Mouse (Mus musculus) stomach, embryonic 15.5 days (tissue): ENCODE data around the gene Arnt2. TPM values are rescaled to one million over a fixed set of nuclear protein-coding genes. Genes with fewer than 3 reads are reported as not detected.

Experiments
- ATAC-seq: fragments of 200-750 bp; cut with Nextera tagmentation; 2 replicates; pipeline ENCODE4 v1.8.0; 2017; ENCODE audit warnings: low read depth, moderate number of reproducible peaks, moderate TSS enrichment; ENCODE audit not compliant: insufficient read depth, low FRiP score
- H3K27ac ChIP-seq: fragments of 300-500 bp; sonication (generic); 2 replicates; pipeline ENCODE4 v1.5.1; 2015; ENCODE audit warnings: mild to moderate bottlenecking, inconsistent platforms
- H3K27me3 ChIP-seq: fragments of 300-500 bp; sonication (generic); replicated peaks from 2 replicates; pipeline ENCODE4 v1.6.1; 2015; ENCODE audit warnings: inconsistent platforms
- H3K36me3 ChIP-seq: fragments of 300-500 bp; sonication (generic); 2 replicates; pipeline ENCODE4 v1.6.1; 2015; ENCODE audit warnings: inconsistent platforms
- H3K4me1 ChIP-seq: fragments of 300-500 bp; sonication (generic); 2 replicates; pipeline ENCODE4 v1.6.1; 2015; ENCODE audit warnings: inconsistent platforms
- H3K4me2 ChIP-seq: fragments of 300-500 bp; sonication (generic); 2 replicates; pipeline ENCODE4 v1.6.1; 2015; ENCODE audit warnings: mild to moderate bottlenecking, inconsistent platforms
- H3K4me3 ChIP-seq: fragments of 300-500 bp; sonication (generic); replicated peaks from 2 replicates; pipeline ENCODE4 v1.5.1; 2015; ENCODE audit warnings: inconsistent platforms
- H3K9ac ChIP-seq: fragments of 300-500 bp; sonication (generic); 2 replicates; pipeline ENCODE4 v1.6.1; 2015; ENCODE audit warnings: inconsistent platforms
- H3K9me3 ChIP-seq: fragments of 300-500 bp; sonication (generic); 2 replicates; pipeline ENCODE4 v1.6.1; 2016; ENCODE audit warnings: inconsistent platforms
- WGBS: fragments of 180-500 bp; shearing (Covaris S2); methylation state at CpG from one replicate; pipeline ENCODE4 v1.1.7; 2015; 5-methylcytosine and 5-hydroxymethylcytosine counted together
- polyA plus RNA-seq: library from polyadenylated mRNA; unstranded; fragments of >200 nt; fragmentation: Nextera tagmentation; extraction: Ambion mirVana; gene quantifications from 2 replicates; pipeline ENCODE4 v1.2.1, GENCODE M21; 2015

The Arnt2 gene
- polyA plus RNA-seq, 1 experiment from 2014 or later = 3.6 TPM

DNA sequence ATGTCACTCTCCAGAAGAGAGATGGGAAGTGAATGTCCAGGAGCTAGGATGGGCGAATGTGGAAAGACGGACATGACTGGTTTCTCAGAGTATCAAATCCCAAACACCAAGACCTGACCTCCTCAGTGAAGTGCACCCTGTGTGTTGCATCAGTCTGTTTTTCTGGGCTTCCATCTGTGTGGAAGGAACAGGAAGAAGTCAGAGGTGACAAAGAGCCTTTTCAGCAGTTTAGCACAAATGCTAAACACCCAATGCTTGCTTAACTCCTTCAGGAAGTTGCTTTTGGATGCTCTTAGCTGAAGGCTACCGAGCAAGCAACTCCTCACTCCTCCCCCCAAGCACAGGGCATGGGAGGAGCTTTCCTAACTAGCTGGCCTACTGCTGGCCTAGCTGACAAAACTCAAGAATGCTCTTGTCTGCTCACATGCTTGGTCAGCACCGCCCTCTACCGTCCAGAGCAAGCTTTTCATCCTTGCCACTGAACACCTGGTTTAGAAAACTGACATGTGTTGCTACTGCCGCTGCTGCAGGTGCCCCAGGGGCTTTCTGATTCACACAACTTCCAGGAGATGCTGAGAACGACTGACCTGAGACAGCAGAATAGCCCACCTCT lies 137.7 kb downstream of the Arnt2 start:
- ATAC-seq = peak; percentile 66
- WGBS = 24% methylated on average over 7 of the region's 7 CpGs
- Histone ChIP-seq H3K4me2 (no peak overlapping the region), H3K36me3 (no peaks in the 10 kb centered on the region), H3K4me1 (no peaks in the 10 kb centered on the region), H3K4me3 (no peak overlapping the region), H3K27me3 (no peaks in the 10 kb centered on the region), H3K27ac (no peak overlapping the region), H3K9me3 (no peaks in the 10 kb centered on the region), H3K9ac (no peak overlapping the region)

DNA sequence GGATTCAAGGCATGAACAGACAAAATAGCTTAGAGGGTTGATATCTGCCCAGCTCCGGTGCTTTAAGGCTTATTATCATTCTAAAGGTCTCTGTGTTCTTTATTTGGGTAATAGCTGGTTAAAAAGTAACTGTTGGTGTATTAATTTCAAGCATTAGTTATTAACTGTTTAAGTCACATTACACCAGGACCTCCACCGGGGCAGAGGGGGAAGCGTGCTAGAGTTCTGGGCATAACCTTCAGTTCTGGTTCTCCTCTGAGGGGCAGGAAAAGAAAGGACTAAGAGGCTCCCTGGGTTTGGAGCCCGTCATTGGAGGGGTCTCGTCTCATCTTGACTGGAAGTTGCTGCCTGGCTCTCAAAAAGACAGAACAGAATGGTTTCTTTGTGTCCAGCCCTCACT lies 138.5 kb downstream of the Arnt2 start:
- Histone ChIP-seq H3K9me3 (no peaks in the 10 kb centered on the region), H3K9ac (no peak overlapping the region), H3K4me1 (no peaks in the 10 kb centered on the region), H3K4me3 (no peak overlapping the region), H3K27ac (no peak overlapping the region), H3K4me2 (no peak overlapping the region), H3K36me3 (no peaks in the 10 kb centered on the region), H3K27me3 (no peaks in the 10 kb centered on the region)
- WGBS = 92% methylated on average over 5 of the region's 5 CpGs
- no peak for ATAC-seq

DNA sequence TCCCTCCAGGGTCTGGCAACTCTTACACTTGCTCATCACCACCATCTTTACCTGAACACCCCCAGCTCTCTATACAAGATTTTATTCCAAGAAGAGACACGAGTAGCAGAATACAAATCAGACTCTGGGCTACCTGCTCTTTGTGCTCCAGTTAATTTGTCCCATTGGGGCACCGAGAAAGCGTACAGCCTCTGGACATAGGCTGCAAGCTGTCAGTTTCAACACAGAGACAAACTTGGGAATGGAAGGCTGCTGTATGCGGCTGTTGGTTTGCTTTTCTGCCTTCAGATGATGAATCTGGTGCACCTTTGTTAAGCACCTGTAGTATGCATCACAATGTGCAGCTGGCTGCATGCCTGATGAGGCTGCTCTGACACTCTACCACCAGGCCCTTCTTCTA lies 146.5 kb downstream of the Arnt2 start:
- no peak overlapping the region for H3K4me2 ChIP-seq
- ATAC-seq = no peak
- 86% methylated on average over 4 of the region's 4 CpGs for WGBS
- H3K27me3 ChIP-seq = no peaks in the 10 kb centered on the region
- no peak overlapping the region for H3K4me3 ChIP-seq
- no peaks in the 10 kb centered on the region for H3K9me3 ChIP-seq
- H3K27ac ChIP-seq = no peak overlapping the region
- no peak overlapping the region for H3K9ac ChIP-seq
- H3K36me3 ChIP-seq = no peaks in the 10 kb centered on the region
- H3K4me1 ChIP-seq = no peaks in the 10 kb centered on the region

DNA sequence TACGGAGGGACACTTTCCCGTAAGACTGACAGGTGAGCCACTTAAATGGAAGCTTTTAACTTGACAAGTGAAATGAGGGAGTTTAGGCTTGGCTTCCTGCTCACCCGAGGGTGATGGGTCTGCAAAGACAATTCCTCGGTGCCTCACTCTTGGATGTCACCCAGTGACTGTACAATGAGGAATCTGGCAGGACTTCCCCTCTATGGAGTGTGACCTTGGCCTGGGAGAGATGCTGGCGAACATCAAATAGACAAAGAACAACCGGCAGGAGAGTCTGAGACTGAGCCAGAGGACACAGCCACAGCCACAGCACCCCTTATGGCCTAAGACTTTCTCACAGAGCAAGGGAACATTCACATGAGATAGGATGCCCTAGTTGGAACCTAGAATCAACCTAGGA lies 148.6 kb downstream of the Arnt2 start:
- no peaks in the 10 kb centered on the region for H3K36me3 ChIP-seq
- no peak overlapping the region for H3K4me2 ChIP-seq
- H3K27ac ChIP-seq = no peak overlapping the region
- no peaks in the 10 kb centered on the region for H3K9me3 ChIP-seq
- 70% methylated on average over 6 of the region's 6 CpGs for WGBS
- H3K4me3 ChIP-seq = no peak overlapping the region
- no peaks in the 10 kb centered on the region for H3K4me1 ChIP-seq
- no peak for ATAC-seq
- no peaks in the 10 kb centered on the region for H3K27me3 ChIP-seq
- no peak overlapping the region for H3K9ac ChIP-seq

DNA sequence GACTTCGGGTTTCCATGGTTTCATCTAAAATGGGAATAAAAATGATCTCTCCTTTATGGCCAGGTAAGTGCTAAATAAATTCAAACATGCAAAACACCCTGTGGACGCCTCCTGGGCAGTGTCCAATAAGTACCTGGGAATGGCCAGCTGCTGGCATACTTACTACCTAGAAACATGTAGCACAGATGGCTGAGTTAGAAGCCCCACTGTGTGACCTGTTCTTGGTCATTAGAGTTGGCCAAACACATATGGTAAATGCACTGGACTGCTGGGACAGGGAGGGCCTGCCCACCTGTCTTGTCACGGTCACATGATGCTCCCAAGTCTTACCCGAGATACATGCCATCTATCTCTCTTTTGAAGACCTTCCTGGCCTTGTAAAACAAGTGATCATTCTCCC lies 149.6 kb downstream of the Arnt2 start:
- Histone ChIP-seq H3K9me3 (no peaks in the 10 kb centered on the region), H3K27ac (no peak overlapping the region), H3K4me2 (no peak overlapping the region), H3K27me3 (no peaks in the 10 kb centered on the region), H3K9ac (no peak overlapping the region), H3K4me3 (no peak overlapping the region), H3K36me3 (no peaks in the 10 kb centered on the region), H3K4me1 (no peaks in the 10 kb centered on the region)
- WGBS = 77% methylated on average over 4 of the region's 4 CpGs
- no peak for ATAC-seq

DNA sequence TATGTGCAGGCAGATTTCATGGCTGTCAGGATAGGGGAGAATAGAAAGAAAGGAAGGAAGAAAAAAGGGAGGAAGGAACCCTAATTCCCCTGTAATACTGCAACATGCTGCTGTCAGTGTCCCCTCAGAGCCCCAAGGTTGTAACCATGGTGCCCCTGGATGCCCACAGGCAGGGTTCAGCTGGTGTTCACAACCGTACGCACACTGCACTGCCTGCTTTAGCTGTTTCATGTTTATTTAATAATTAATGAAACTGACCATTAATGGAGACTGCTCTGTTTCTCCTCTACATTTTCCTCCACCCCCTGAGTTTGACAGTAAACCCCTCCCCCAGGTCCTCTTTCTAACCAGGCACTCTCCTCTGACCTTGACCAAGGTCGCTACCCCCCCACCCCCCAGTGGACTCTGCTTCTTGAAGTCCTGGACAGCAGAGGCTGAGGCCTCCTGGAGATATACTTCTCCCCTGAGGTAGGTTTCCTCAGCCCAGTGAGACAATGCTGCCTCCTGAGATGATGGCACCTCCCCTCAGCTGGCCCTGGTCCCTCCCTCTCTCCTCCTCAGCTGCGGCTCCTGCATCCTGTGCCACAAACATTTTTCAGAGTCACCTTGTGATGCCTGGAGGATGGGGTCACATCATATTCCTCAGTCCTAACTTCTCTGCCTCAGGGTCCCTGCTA lies 150.5 kb downstream of the Arnt2 start:
- Histone ChIP-seq H3K4me1 (no peaks in the 10 kb centered on the region), H3K36me3 (no peaks in the 10 kb centered on the region), H3K27me3 (no peaks in the 10 kb centered on the region), H3K9me3 (no peaks in the 10 kb centered on the region), H3K27ac (no peak overlapping the region), H3K4me2 (no peak overlapping the region), H3K4me3 (no peak overlapping the region), H3K9ac (no peak overlapping the region)
- ATAC-seq = no peak
- 68% methylated on average over 4 of the region's 4 CpGs for WGBS

DNA sequence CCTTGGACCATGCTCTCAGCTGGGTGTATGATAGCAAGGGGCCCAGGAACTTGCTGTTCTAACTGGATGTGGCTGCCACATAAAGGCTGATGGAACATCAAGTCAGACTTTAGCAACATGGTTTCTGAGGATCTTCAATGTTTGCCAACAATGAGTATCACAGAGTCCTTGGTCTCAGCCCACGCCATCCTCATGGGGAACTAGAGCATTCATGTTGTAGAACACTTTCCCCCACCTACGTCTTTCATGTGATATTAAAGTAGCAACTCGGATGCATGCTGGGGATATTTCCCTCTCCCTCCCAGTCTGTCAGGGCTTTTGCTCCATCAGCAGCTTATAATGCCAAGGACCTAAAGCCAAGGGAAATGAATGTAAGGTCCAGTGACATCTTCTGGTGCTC lies 153.3 kb downstream of the Arnt2 start:
- Histone ChIP-seq H3K4me1 (no peaks in the 10 kb centered on the region), H3K27ac (no peak overlapping the region), H3K9me3 (no peaks in the 10 kb centered on the region), H3K4me2 (no peak overlapping the region), H3K36me3 (no peaks in the 10 kb centered on the region), H3K27me3 (no peaks in the 10 kb centered on the region), H3K4me3 (no peak overlapping the region), H3K9ac (no peak overlapping the region)
- 85% methylated on average over 3 of the region's 3 CpGs for WGBS
- no peak for ATAC-seq

DNA sequence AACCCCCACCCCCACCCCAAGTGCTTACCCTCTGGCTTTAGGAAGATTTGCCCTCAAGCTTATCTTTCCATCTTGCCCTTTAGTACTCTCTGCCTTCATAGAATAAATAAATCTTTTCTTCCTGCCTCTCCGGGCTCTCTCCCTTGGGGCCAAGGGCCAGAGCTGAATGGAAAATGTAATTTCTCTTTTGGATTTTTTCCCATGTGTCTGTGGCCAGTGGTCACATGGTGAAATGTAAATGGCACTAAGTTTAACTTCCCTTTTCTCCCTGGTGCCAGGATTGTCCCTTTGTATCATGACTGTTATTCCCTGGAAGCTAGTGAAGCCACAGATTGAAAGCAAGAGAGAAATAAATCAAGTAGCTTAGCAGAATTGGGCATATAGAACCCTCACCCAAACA lies 153.7 kb downstream of the Arnt2 start:
- H3K4me2 ChIP-seq = no peak overlapping the region
- no peaks in the 10 kb centered on the region for H3K27me3 ChIP-seq
- no peaks in the 10 kb centered on the region for H3K4me1 ChIP-seq
- ATAC-seq = no peak
- H3K9me3 ChIP-seq = no peaks in the 10 kb centered on the region
- H3K36me3 ChIP-seq = no peaks in the 10 kb centered on the region
- no peak overlapping the region for H3K27ac ChIP-seq
- WGBS = 41% methylated on average over 1 of the region's 1 CpGs
- no peak overlapping the region for H3K4me3 ChIP-seq
- no peak overlapping the region for H3K9ac ChIP-seq

DNA sequence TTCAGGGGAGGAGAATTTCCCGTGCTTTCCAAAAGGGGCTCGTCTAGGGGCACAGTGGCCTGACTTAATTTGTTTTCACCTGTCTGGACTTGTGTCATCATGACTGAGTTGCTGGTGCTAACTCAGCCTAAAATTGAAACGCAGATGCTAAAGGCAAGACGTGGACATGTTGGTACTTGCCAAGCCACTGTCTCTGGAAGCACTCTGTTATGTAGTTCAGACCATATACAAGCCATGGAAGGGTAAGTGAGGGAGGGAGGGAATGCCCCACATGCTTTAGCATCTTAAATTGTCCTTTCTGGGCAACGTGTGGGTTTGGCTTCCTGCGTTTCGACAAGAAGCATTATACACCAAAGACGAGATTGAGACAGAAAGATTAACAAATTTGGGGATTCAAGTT lies 155.1 kb downstream of the Arnt2 start:
- no peaks in the 10 kb centered on the region for H3K4me1 ChIP-seq
- no peak for ATAC-seq
- H3K27ac ChIP-seq = no peak overlapping the region
- WGBS = 59% methylated on average over 8 of the region's 8 CpGs
- no peaks in the 10 kb centered on the region for H3K27me3 ChIP-seq
- no peaks in the 10 kb centered on the region for H3K36me3 ChIP-seq
- H3K9ac ChIP-seq = no peak overlapping the region
- H3K4me3 ChIP-seq = no peak overlapping the region
- H3K4me2 ChIP-seq = no peak overlapping the region
- H3K9me3 ChIP-seq = no peaks in the 10 kb centered on the region

DNA sequence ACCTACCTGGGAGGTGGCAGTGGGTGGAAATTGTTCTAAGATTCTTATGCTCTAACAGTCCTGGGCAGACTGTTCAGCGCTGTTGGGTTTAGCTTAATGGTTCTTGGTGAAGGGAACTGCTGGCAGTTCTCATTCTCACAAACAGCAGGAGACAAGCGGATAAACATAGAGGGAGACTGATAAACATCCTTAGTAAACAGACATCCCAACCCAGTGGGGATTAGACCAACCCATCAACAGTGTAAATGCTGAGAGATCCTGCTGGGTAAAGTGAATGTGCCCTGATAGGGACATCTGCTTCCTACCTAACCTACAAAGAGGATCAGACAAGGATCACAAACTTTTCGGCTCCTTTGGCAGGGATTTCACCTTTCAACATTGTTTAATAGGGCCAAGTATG lies 155.7 kb downstream of the Arnt2 start:
- no peaks in the 10 kb centered on the region for H3K9me3 ChIP-seq
- H3K4me2 ChIP-seq = no peak overlapping the region
- no peak for ATAC-seq
- no peak overlapping the region for H3K4me3 ChIP-seq
- no peaks in the 10 kb centered on the region for H3K27me3 ChIP-seq
- whole genome bisulfite sequencing = 44% methylated on average over 3 of the region's 3 CpGs
- H3K27ac ChIP-seq = no peak overlapping the region
- no peak overlapping the region for H3K9ac ChIP-seq
- H3K4me1 ChIP-seq = no peaks in the 10 kb centered on the region
- H3K36me3 ChIP-seq = no peaks in the 10 kb centered on the region

DNA sequence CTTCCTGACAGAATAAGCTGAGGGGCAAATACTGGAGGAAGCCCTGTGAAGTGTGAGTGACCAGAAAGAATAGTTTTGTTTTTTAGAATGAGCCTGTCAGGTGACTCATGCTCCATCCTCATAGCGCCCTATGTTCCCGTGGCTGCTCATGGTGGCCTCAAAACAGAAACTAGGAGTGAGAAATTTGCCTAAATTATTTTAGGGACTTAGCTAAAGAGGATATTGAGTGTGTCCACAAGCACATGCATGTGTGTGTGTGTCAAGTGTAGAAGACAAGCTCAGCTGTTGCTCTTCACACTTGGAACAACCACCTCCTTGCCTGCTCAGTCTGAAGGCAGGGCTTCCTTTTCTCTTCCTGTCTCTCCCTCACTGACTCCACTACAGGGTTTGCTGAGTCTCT lies 158.3 kb downstream of the Arnt2 start:
- no peak overlapping the region for H3K27ac ChIP-seq
- H3K27me3 ChIP-seq = no peaks in the 10 kb centered on the region
- no peak overlapping the region for H3K4me3 ChIP-seq
- ATAC-seq = no peak
- H3K9me3 ChIP-seq = no peaks in the 10 kb centered on the region
- WGBS = 87% methylated on average over 2 of the region's 2 CpGs
- 0 out of 2 replicates have a peak, but pooled peaks cover 3% of the 10 kb centered on the region for H3K4me1 ChIP-seq
- no peak overlapping the region for H3K9ac ChIP-seq
- no peak overlapping the region for H3K4me2 ChIP-seq
- no peaks in the 10 kb centered on the region for H3K36me3 ChIP-seq

DNA sequence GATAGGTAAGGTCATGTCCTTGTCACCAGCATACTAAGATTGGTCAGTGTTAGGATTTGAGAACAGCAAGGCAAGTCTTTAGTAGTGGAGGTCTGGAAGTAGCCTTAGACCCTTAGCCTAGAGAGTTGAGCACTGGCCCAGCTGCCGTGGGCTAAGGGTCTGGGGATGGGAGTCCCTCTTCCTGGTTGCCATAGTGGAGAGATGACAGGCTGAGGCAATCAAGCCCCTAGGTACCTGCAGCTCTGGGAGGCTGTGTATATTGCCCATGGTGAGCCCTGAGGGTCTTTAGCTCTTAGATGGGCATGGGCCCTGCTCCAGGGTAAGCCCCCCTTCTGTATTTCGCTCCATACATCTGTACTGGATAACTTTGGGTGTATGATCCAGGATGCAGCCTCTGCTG lies 159.2 kb downstream of the Arnt2 start:
- Histone ChIP-seq H3K9me3 (no peaks in the 10 kb centered on the region), H3K36me3 (no peaks in the 10 kb centered on the region), H3K4me2 (no peak overlapping the region), H3K4me1 (0 out of 2 replicates have a peak, but pooled peaks cover 3% of the 10 kb centered on the region), H3K4me3 (no peak overlapping the region), H3K9ac (no peak overlapping the region), H3K27me3 (no peaks in the 10 kb centered on the region), H3K27ac (no peak overlapping the region)
- ATAC-seq = no peak
- WGBS = 96% methylated on average over 2 of the region's 2 CpGs

DNA sequence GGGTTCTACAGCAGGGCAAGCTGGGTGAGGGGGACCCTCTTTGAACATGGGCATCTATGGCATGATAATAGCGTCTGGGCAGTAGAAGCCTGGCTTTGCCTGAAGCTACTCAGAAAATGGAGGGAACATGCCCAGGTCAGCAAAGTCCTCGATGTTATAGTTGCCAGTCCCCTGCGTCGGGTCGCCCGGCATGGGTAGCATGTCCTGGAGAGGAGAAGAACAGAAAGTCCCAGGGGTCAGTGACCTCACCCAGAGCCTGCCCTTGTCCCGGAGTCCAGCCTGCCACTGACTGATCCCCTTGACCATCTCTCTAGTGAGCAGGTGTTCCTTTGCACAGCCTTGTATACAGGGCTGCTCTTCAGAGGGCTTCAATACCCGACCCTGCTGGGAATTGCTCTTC lies 160.0 kb downstream of the Arnt2 start:
- Histone ChIP-seq H3K27me3 (no peaks in the 10 kb centered on the region), H3K9me3 (no peaks in the 10 kb centered on the region), H3K9ac (no peak overlapping the region), H3K27ac (no peak overlapping the region), H3K4me1 (0 out of 2 replicates have a peak, but pooled peaks cover 3% of the 10 kb centered on the region), H3K4me3 (no peak overlapping the region), H3K4me2 (no peak overlapping the region), H3K36me3 (no peaks in the 10 kb centered on the region)
- 83% methylated on average over 8 of the region's 8 CpGs for WGBS
- no peak for ATAC-seq
